Mouse (Mus musculus) frontal cortex, postnatal 36 days (tissue): ENCODE measurements at regions not wholly inside any gene's neighbourhood (a gene's known extent, or its start where the extent isn't known, plus 50 kb on each side); places are given as distances from the start of the nearest gene placed in this dataset.

Experiments
- DNase-seq, 2 experiments: peaks; one replicate each; pipeline ENCODE4 v3.0.0; 2022; ENCODE audit warnings: low spot score in 2 of 2

- no peak for DNase-seq
Measured at GRCm38 (mm10) chr11:20929426-20929825, 98.6 kb upstream of the Lgalsl start.

- no peak for DNase-seq
Measured at GRCm38 (mm10) chr11:20930045-20930444, 99.2 kb upstream of the Lgalsl start.

GRCm38 (mm10) chr11:20930573-20930972 lies 99.7 kb upstream of the Lgalsl start:
- no peak for DNase-seq

- no peak for DNase-seq
Measured at GRCm38 (mm10) chr11:20934191-20935062, 103.6 kb upstream of the Lgalsl start.

GRCm38 (mm10) chr11:20935063-20935370 lies 104.2 kb upstream of the Lgalsl start:
- DNase-seq = no peak

DNA sequence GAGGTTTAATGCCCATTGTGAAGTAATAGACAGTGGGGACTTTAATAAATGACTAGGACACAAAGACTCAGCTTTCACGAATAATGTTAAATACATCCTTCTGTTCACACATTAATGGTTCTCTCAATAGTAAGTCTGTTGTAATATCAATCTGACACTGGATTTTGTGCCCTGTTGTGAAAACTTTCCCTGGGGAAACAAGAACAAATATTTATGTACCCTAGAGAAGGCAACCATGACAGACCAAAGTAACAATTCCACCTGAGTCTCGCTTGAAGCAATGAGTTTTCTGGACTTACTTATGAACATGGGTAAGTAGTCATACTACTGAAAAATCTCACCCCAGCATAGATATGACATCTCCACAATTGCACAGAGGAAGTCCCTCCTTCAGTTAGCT lies 105.1 kb upstream of the Lgalsl start:
- no peak for DNase-seq

DNA sequence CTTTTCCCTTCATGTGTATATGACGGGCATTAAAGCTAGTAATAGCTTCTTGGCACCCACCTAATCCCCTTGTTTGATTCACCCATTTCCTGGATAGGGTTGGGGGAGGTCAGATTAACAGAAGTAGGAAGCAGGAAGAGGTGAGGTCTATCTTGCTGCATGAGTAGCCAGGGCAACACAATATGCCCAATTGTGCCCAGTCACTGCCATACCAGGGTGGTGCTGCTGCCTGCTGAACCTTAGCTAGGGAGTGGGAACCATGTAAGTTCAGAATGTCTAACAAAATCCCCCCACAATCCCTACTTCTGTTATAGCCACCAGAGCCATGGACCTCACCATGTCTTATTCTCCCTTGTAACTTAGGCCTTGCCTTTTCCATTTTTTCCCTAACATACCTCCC lies 106.1 kb upstream of the Lgalsl start:
- no peak for DNase-seq

- DNase-seq = no peak
Measured at GRCm38 (mm10) chr11:20937942-20938341, 107.1 kb upstream of the Lgalsl start.

DNA sequence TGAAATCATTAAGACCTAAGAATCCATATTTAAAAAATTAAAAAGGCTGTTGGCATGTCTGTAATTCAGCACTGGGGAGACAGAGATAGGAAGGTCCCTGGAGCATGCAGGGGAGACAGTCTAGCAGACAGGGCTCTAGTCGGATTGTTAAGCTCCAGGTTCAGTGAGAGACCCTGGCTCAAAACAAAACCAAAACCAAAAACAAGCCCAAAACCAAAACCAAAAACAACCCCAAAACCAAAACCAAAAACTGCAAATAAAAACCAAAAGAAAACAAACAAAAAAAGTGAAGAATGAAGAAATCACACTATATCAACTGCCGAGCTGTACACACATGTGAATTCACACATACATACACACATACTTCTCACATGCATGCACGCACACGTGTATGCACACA lies 108.8 kb upstream of the Lgalsl start:
- DNase-seq = no peak

GRCm38 (mm10) chr11:20941546-20941945 lies 110.7 kb upstream of the Lgalsl start:
- DNase-seq = peak in 1 of 2 experiments; percentile 36

DNA sequence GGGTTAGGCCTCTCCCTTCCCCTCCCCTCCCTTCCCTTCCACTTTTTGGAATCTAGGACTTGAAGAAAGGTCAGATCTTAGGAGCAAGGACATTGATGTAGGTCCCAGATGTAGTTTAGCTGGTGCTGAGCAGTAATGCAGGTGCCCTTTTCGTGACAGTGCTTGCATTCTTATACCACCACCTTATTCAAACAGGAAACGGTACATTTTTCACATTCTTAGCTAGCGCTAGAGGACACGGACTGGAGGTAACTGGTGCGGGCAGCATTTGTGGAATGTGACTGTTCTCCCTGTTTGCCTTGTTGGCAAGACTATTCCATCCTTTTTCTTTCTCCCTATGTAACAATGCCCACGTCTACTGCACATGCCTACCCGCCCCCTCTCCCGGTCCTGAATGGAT lies 124.7 kb upstream of the Lgalsl start:
- no peak for DNase-seq

DNA sequence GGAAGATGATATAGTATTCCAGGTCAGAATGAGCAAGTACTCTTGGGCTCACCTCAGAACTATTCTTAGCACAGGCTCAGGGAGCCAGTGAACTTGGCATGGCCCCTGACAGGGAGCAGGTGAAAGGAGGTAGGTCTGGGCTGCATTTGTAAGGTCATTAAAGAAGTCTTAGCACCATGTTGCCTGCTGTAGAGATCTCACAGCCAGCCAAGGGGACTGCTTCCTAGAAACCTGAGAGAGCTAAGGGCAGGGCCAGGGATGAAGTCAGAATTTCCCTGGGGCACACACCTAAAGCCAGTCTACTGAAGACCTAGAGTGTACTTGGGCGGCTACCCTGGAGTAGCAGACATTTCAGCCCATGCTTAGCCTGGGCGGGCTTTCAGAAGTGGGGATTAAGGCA lies 126.9 kb upstream of the Lgalsl start:
- no peak for DNase-seq

DNA sequence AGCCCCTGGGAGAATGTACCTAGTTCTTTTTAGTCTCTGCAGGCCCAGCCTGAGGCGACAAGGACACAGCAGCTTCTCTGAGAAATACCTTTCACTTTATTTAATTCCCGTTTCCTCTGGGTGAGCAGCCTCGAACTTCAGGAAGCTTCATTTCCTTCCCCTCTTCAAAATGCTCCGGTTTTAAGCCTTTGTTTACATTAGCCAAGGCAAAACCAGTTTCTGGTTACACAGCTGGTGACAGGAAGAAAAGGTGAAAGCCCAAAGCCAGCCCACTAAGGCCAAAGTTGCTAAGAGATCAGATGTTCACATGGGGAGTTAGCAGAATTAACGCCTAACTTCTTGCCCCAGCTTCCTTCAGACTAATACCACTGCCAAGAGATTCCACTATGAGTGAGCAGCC lies 127.4 kb upstream of the Lgalsl start:
- DNase-seq = no peak

DNA sequence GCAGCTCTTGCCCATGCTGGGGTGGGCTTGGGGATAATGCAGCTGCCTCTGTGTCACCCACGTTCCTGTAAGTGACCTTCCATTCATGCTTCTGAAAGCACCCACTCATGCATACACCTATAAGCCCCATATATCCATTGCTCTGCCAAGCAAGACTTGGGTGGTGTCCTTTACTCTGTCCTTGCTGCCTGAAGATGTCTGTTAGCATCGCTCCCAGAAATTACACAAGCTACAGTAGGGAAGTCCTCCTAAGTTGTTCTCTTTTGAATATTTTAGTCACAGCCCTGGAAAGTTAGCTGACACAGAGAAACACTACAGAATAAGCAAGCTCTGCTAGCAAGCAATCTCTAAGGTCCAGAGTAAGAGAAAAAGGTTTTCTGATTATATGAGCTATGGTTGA lies 129.2 kb upstream of the Lgalsl start:
- DNase-seq = no peak

DNA sequence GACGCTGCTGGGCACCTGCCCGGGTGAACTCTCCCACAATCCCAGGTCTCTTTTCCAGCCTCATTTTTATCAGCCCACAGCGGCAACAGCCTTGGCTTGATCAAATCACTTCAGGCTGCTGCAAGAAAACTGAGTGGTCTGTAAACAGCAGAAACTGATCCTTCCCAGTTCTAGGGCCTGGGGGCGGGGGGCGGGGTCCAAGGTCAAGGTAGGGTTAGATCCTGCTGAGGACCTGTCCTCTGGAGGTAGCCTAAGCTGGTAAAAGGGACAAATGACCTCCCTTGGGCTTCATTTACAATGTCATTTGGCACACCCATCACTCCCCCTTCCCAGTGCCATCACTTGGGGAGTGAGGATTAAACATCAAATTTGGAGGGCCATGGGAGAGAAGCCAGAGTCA lies 129.9 kb upstream of the Lgalsl start:
- DNase-seq = no peak

DNA sequence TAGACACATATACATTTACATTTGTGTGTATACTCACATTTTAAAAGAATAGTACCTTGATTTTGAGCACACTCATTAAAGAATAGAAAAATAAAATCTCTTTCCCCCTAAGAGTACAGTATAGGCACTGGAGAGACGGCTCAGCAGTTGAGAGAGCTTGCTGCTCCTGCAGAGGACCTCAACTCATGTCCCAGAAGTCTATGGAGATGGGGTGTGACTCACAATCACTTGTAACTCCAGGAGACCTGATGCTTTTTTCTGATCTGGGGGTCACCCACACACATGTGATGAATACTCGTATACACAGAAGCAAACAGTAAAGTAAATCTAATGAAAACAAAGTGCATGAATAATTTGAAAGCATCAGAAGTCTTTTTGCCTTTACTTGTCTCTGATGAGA lies 129.5 kb upstream of the Peli1 start:
- no peak for DNase-seq

GRCm38 (mm10) chr11:20965575-20966239 lies 125.4 kb upstream of the Peli1 start:
- no peak for DNase-seq

- DNase-seq = no peak
Measured at GRCm38 (mm10) chr11:20967321-20967984, 123.6 kb upstream of the Peli1 start.

DNA sequence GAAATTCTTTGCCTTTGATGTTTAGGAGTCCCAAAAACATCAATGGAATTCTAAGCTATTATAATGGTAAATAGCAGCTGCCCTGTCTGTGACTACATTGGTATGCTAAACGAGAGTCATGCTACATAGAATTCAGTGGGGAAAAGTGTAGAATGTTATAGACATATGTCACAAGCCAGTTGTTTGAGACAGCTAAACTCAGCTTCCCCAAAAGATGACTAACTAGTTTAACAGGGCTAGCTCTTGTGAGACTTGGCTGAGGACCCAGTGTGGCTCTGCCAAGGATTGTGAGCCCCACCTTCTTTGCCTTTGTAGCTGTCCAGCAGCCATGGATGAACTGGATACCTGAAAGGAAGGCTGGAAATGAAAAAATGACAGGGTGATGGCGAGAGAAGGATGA lies 122.8 kb upstream of the Peli1 start:
- DNase-seq = no peak

GRCm38 (mm10) chr11:20973141-20973540 lies 118.0 kb upstream of the Peli1 start:
- DNase-seq = no peak

DNA sequence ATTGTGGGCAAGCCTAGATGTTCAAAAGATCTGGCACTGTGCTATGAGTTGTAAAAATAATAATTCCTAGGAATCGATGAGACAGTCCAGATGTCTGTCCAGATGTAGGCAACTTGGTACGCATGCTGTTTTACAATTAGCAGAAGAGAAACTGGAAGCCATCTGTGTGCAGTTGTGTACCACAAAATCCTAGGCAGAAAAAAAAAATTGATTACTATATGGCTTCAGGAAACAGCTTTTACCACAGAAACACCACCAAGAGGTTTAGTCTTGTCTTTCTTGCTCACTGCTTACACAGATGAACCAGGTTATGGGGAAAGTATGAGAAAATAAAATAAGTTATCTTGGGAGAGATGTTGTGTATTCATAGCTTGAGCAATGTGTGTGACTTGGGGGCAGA lies 109.5 kb upstream of the Peli1 start:
- DNase-seq = no peak

DNA sequence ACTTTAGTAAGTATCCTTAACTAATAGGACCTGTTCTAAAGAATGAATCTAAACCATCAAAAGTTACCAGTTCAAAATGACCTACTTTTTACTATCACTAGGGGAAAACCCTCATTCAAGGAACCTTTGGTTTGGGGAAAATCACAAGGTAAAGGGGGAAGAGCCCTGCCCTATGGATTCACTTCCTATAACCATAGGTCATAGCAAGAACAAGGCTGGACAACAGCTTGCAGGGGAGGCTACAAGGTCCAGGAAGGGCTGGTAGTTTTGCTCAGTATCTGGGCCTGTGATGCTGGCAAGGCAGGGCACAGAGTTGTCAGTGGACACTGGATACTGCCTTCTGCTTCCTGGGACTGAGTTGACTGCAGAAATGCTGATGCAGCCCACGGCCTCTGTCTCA lies 109.1 kb upstream of the Peli1 start:
- no peak for DNase-seq

GRCm38 (mm10) chr11:20982500-20982899 lies 108.6 kb upstream of the Peli1 start:
- DNase-seq = no peak
